Mouse (Mus musculus) layer of hippocampus, adult 9-10 months (tissue): Measurements from ENCODE around the gene Ostc.

Source experiments
- DNase-seq: peaks from one replicate; pipeline ENCODE4 v3.0.0; 2022; ENCODE audit warnings: low spot score

The Ostc gene

GRCm38 (mm10) chr3:130708967-130709924 is at the start of gene Ostc:
Ostc (minus strand) TSS chr3:130709444.
- peak; percentile 96 for DNase-seq

DNA sequence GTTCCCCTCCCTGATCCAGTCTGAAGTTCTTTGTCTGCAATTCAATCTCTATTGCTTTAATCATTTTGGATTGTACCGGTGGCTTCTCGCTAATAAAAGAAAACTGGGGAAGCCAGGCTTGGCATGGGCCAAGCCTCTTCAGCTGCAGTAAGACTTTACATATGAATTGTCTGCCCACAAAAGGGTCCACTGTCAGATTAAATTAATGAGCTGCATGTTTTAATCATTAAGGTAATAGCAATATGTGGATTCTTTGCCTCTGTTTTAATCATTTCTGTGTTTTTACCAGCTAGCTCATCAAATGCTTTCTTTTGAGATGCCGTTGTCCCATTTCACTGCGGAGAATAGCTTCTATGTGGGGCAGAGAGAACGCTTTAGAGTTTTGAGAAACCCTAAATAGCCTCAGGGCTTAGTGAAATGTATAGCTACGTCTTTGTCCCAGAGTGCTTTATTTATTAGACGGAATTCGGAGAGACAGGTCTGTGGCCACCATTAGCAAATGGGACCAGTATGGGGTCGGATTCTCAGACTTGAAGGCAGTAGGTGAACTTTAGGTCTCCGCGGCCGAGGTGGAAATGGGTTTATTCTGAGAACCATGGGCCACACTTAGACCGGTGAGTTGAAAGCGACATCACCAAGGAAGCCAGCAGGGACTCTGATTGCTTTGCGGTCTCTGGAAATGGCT is 49.1 kb upstream of the Ostc start:
- DNase-seq: no peak

- no peak for DNase-seq
Measured at GRCm38 (mm10) chr3:130757117-130757852, 48.0 kb upstream of the Ostc start.

DNA sequence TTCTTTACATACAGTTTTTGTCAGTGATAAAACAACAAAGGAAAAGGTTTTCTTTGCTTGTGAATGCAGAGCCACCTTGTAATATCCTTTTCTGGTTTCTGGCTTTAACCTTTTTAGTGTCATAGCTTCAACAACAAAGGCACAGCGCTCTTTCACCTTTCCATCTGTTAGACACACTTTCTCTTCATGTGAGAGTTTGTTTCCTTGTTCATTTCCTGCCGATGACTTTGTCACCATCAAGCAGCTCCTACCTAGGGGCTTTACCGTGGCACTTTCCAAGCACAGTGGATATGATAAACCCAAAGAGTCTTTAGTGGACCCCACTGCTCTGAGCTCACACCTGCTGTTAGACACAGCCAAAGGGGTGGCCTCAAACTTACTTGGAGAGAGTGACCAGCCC is 40.0 kb upstream of the Ostc start:
- no peak for DNase-seq

DNA sequence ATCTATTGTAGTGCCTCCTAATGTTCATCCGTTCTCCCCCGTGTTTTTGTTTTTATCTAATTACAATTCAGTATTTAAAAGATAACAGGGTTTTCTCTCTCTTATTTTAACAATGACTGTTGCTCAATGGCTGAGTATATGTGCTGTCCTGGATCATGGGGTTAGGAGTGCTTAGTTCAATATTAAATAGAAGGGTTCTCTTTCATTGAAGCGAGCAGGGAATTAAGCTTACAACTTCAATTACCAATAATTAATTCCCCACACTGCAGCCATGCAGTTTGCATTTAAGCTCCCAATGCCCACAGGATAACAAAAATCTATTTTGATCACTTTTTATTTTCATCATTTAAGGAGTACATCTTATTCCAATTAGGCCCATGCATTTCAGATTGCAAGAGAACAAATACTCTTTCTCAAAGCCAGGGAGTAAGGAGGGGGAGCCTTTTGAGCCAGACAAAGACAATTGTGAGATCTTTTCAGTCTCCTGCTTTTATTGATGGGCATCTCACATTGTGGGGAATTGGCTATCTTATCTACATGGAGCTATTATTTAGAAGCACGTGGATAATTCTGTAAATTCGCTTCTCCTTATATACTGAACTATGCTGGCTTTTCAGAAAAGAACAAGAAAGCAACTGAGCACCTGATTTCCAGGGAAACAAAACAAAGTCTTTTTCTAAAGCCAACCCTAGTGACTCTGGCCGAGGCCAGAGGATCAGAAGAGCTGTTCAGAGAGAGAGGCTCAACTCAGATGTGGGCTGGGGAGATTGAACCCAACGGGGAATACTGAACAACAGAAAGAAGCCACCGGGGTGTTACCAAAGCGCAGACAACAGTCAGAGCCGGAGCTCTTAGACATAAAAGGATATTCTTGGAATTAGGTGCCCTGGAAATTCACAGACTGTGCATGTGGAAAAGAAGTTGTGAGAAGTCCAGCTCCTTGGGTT is 37.7 kb upstream of the Ostc start:
- DNase-seq: no peak

GRCm38 (mm10) chr3:130737652-130738361 is 28.6 kb upstream of the Ostc start:
- DNase-seq: no peak

DNA sequence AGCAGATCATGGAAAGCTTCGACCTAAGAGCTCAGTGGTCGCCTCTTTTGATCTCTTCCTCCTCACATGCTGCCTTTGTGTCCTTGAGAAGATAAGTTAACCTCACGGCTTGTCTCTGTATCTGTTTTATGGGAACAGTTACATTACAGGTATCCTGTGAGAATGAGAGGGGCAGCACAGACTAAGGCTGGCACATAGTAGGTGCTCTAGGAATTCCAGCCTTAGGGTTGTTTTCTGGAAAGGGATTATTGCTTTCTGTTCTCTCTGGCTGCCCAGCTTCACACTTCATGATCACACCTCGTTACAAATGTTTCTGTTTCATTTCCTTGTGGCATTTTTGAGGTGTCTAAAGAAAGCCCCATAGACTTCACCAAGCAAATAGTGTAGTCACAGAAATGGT is 27.5 kb upstream of the Ostc start:
- no peak for DNase-seq

DNA sequence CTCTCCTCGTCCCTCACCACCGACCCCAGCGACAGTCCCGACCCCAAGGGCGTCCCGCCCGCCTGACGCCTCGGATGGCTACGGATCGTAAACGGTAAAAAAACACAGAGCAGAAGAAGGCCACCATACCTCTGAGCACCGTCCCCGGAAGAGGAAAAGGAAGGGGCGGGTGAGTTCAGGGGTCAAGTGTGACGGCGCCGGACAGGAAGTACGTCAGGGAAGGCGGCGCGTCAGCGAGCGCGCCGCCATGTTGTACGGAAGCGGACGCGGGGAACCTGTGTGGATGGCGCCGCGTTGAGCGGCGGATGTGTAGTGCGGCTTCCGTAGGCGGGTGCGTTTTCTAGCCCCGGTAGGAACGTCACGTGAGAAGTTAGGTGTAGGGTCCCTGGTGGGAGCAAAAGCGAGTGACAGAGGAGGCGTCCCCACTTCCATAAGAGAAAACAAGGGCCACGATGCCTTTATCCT is 21.0 kb upstream of the Ostc start, which contains the start of gene Rpl34:
Rpl34 (minus strand) TSS at position 210 of the 465 bp plus-strand sequence.
- DNase-seq: peak; percentile 79

GRCm38 (mm10) chr3:130729472-130730188 is 20.4 kb upstream of the Ostc start:
- DNase-seq: peak; percentile 16

DNA sequence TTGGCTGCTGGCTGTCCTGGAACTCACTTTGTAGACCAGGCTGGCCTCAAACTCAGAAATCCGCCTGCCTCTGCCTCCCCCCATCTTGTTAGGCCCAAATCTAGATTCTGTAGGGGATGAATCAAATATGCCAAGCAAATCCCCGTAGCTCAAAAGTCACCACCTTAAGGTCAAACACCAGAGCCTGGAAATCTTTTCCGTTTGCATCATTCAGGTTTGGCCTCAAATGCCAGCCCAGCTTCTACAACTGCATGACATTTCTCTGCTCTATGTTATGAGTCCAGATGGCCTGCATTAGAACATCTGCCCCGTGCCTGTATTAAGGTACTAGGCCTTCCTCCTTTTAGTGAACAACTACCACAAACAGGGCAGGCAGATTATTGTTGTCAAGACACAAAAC is 18.4 kb upstream of the Ostc start:
- DNase-seq: no peak

GRCm38 (mm10) chr3:130727036-130727435 is 17.8 kb upstream of the Ostc start:
- DNase-seq: no peak

GRCm38 (mm10) chr3:130725718-130726117 is 16.5 kb upstream of the Ostc start:
- DNase-seq: no peak

DNA sequence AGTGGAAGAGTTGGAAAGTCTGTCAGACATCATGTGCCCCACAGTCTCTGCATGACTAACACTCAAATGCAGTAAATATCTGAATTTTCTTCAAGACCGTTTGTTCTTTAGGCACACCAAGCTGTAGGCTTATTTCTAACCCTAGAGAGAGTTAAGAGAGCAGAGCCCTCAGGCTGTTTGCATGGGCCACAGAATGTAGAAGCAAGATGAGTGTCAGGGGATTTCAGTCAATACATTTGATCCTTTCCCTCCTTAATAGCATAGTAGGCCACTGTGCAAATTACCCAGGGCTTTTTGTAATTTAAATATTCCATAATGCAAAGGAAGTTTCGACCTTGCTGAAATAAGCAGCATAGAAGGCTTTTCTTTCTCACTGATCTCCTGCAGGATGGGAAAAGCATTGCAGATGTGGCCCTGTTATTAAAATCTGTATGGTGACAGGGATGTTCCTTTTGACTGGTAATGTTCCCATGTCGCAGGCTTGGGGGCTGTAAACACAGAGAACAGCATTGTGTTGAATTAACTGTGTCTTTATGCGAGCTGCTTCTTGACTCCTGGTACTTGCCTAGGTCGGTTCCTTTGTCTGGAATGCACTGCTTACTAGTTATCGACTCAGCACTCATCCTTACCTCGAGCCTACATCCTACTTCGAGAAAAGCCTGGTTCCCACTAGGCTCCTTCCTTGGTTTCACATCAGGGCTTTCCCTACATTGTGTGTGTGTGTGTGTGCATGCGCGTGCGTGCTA is 13.7 kb upstream of the Ostc start:
- DNase-seq: no peak

DNA sequence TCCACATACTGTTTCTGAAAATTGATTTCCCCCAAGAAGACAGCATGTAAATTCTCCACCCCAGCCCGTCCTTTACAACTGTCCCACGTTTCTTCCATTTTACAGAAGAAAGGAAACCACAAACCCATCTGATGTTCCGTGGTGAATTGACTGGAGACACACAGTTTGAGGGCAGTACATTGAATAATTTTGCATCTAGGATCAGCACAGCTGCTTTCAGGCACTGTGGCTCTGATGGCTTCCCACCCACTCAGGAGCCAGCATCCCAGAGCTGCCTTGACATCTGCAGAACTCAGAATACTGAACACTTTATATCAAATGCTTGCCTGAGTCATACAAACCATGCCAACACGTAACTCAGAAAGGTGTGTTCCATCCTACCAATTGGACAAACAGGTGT is 11.0 kb upstream of the Ostc start:
- DNase-seq: no peak

DNA sequence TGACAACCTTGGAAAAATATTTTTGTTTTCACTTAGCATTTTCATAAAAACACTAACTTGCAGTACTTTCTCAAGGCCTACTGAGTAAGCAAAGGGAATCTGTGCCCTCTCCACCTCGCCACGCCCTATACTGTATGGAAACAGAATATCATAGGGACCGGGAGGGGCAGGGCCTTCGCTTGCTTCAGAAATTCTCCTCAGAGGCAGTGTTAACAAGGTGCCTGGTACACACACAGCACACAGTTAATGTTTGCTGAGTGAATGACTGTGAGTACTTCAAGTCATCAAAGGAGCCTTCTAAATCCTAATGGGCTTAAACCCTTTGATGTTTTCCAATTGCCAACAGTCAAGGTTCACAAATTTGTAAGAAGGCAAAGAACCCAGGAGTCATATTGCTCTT is 9.6 kb upstream of the Ostc start:
- DNase-seq: no peak

DNA sequence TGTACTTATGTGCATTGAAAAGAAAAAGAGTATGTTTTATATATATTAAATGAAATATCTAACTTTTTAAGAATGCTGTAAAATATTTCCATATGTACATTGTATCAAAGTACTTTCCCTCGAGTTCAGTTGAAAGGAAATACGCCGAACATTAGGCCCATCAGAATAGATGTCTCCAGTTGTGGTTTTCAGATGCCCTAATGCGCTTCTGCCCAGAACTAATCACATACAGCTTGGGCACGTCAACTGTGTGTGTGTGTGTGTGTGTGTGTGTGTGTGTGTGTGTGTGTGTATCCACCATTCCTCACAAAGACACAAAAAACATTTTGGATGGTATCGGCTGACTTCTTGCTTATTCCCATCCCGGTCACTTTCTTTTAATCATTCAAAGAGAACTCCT is 7.3 kb upstream of the Ostc start:
- no peak for DNase-seq

GRCm38 (mm10) chr3:130714775-130715568 is 5.7 kb upstream of the Ostc start:
- peak; percentile 47 for DNase-seq

DNA sequence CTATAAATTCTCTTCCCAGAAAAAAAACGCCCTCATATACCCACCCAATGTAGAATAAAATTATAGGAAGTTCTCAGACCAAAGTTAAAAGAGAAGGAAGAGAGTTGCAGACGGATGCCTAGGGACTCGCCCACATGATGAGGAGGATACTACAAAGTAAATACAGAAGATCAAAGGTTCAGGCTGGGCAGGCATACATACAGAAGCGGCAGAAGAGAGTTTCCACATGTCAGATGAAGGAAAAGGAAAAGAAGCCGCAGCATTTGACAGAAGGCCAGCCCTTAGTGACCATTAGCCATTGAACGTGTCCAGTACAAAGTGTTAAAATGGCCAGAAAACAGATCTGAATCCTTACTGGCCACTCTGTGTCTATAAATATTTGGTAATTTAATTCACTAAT is 3.6 kb upstream of the Ostc start:
- DNase-seq: no peak
